ENCODE assay signal across 23 mouse cellular contexts in genomic region chrX:59241460-59241747, GRCm38 (mm10).
A peak's percentile ranks its signal among the peaks of the same experiment; 100 is the strongest.
DNase-seq lines count a peak whose midpoint lies in the region; ATAC-seq and TF ChIP-seq lines count a peak whose summit lies in the region.
"Had no signal": no experiment of that assay in that cellular context is flagged by ENCODE, and none has a peak within 500 bp of the region (broad histone marks: within the 10 kb centered on the region; RNA-seq: fewer than 3 reads in every experiment).

No protein-coding gene starts in this region.

- no peak overlapping the region for H3K4me3 ChIP-seq in midbrain, embryonic 13.5 days (replicated peaks)
- no peak overlapping the region for H3K4me3 ChIP-seq in midbrain, embryonic 11.5 days (ENCODE audit: low read depth, low read length)
- H3K4me3 ChIP-seq in forebrain, embryonic 14.5 days (ENCODE audit: low read depth, low read length): no peak overlapping the region
- H3K4me3 ChIP-seq: heart, embryonic 15.5 days; midbrain, embryonic 12.5 days; stomach, embryonic 15.5 days had no signal

- no peaks in the 10 kb centered on the region for H3K27me3 ChIP-seq in midbrain, embryonic 13.5 days
- no peaks in the 10 kb centered on the region for H3K27me3 ChIP-seq in midbrain, embryonic 11.5 days (ENCODE audit: control insufficient read depth, insufficient read depth, low read length)
- no peaks in the 10 kb centered on the region for H3K27me3 ChIP-seq in forebrain, embryonic 14.5 days (replicated peaks; ENCODE audit: control insufficient read depth, insufficient read depth, low read length)
- H3K27me3 ChIP-seq: heart, embryonic 15.5 days; midbrain, embryonic 12.5 days; stomach, embryonic 15.5 days had no signal

- no peak overlapping the region for H3K27ac ChIP-seq in midbrain, embryonic 13.5 days
- no peak overlapping the region for H3K27ac ChIP-seq in midbrain, embryonic 11.5 days (ENCODE audit: low read depth, low read length)
- no peak overlapping the region for H3K27ac ChIP-seq in forebrain, embryonic 14.5 days (ENCODE audit: low read depth, low read length)
- H3K27ac ChIP-seq: heart, embryonic 15.5 days; liver, embryonic 14.5 days; midbrain, embryonic 12.5 days; stomach, embryonic 15.5 days had no signal

- DNase-seq in midbrain, embryonic 11.5 days (ENCODE audit: low spot score, missing footprints): no peak
- DNase-seq in brain, embryonic 14.5 days (ENCODE audit: low read depth): peak; percentile 90
- peak; percentile 81 for DNase-seq in forebrain, embryonic 14.5 days (ENCODE audit: low spot score)
- no peak for DNase-seq in frontal cortex, postnatal 10 days (ENCODE audit: low spot score in 2 of 2)
- DNase-seq in adrenal gland, postnatal 14 days: no peak
- DNase-seq: adrenal gland, adult 8-10 months; B cell, adult 2 months; cerebellum, adult 11-12 months; cerebellum, adult 9-11 months; gastrocnemius, postnatal 10 days; kidney, adult 9 months; kidney, postnatal 10 days; liver; lung, embryonic 14.5 days; lung, postnatal 14 days; right cerebral cortex, postnatal 25 days had no signal

- no peak for TF ChIP-seq CTCF in brain, embryonic 14.5 days (IDR thresholded peaks at IDR 0.05; ENCODE audit: borderline replicate concordance, extremely low read depth, insufficient read depth, insufficient read length)

- H3K9ac ChIP-seq in midbrain, embryonic 13.5 days (replicated peaks): no peak overlapping the region
- H3K9ac ChIP-seq in midbrain, embryonic 11.5 days (ENCODE audit: low read length): no peak overlapping the region
- no peak overlapping the region for H3K9ac ChIP-seq in forebrain, embryonic 14.5 days (ENCODE audit: low read length)
- H3K9ac ChIP-seq: heart, embryonic 15.5 days; liver, embryonic 14.5 days; lung, embryonic 14.5 days; midbrain, embryonic 12.5 days; stomach, embryonic 15.5 days had no signal

- TF ChIP-seq POLR2A in brain, embryonic 14.5 days (IDR thresholded peaks at IDR 0.05; ENCODE audit: borderline replicate concordance, extremely low read depth, insufficient read depth, insufficient read length, poor library complexity, severe bottlenecking): no peak

- no peak overlapping the region for H3K4me2 ChIP-seq in midbrain, embryonic 13.5 days (replicated peaks)
- no peak overlapping the region for H3K4me2 ChIP-seq in midbrain, embryonic 11.5 days
- no peak overlapping the region for H3K4me2 ChIP-seq in forebrain, embryonic 14.5 days (ENCODE audit: low read length)
- H3K4me2 ChIP-seq: heart, embryonic 15.5 days; lung, embryonic 14.5 days; midbrain, embryonic 12.5 days; stomach, embryonic 15.5 days had no signal

- H3K9me3 ChIP-seq in midbrain, embryonic 13.5 days: no peaks in the 10 kb centered on the region
- H3K9me3 ChIP-seq in midbrain, embryonic 11.5 days (ENCODE audit: control insufficient read depth, low read length): no peaks in the 10 kb centered on the region
- H3K9me3 ChIP-seq in forebrain, embryonic 14.5 days (replicated peaks; ENCODE audit: control insufficient read depth, low read length): no peaks in the 10 kb centered on the region
- H3K9me3 ChIP-seq: heart, embryonic 15.5 days; midbrain, embryonic 12.5 days; stomach, embryonic 15.5 days had no signal

- 0 out of 2 replicates have a peak, but pooled peaks have one; percentile 63 for ATAC-seq in midbrain, embryonic 13.5 days
- no peak for ATAC-seq in midbrain, embryonic 11.5 days (ENCODE audit: low FRiP score)
- ATAC-seq in forebrain, embryonic 14.5 days: peak; percentile 92
- ATAC-seq: activated CD4-positive, CD25-positive, alpha-beta regulatory T cell, adult 4 months; intestine, embryonic 16.5 days had no signal

- H3K36me3 ChIP-seq in midbrain, embryonic 13.5 days: no peaks in the 10 kb centered on the region
- no peaks in the 10 kb centered on the region for H3K36me3 ChIP-seq in midbrain, embryonic 11.5 days (ENCODE audit: control insufficient read depth, insufficient read depth, low read length)
- no peaks in the 10 kb centered on the region for H3K36me3 ChIP-seq in forebrain, embryonic 14.5 days (ENCODE audit: control insufficient read depth, insufficient read depth, low read length)
- H3K36me3 ChIP-seq: heart, embryonic 15.5 days; midbrain, embryonic 12.5 days; stomach, embryonic 15.5 days had no signal

- H3K4me1 ChIP-seq in midbrain, embryonic 13.5 days (replicated peaks): no peaks in the 10 kb centered on the region
- no peaks in the 10 kb centered on the region for H3K4me1 ChIP-seq in midbrain, embryonic 11.5 days (ENCODE audit: control insufficient read depth, insufficient read depth, low read length)
- H3K4me1 ChIP-seq in forebrain, embryonic 14.5 days (ENCODE audit: control insufficient read depth, insufficient read depth, low read length): no peaks in the 10 kb centered on the region
- H3K4me1 ChIP-seq: heart, embryonic 15.5 days; midbrain, embryonic 12.5 days; stomach, embryonic 15.5 days had no signal

Comparison
In these comparisons a context has a peak if more than half of its experiments do, and no peak if none do; other contexts are left out.
1. DNase-seq: peak in brain, embryonic 14.5 days (single experiment) and forebrain, embryonic 14.5 days (single experiment); none in midbrain, embryonic 11.5 days (single experiment), frontal cortex, postnatal 10 days (0 of 2) and adrenal gland, postnatal 14 days (single experiment).